Mouse (Mus musculus): ENCODE measurements around the gene Syndig1.

The Syndig1 gene

DNA sequence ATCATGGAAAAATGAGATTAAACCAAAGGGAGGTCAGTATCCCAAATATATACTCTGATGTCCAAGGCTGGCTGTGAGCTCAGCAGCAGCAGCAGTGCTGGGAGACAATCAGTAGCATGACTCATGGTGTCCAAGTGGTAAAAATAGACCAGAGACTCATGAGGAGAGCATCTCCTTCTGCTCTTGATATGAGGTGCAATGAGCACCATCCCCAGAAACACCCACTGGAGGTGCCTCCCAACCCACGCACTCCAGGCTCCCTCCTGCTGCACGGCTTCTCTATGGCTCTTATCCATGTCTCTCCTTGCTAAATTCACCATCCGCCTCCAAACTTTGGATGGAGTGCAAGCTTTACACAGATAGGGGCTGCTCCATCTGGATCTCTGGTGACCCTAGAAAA is 44.3 kb downstream of the Syndig1 start:
- DNase-seq (ENCODE audit: low spot score in 2 of 2) = no peak

DNA sequence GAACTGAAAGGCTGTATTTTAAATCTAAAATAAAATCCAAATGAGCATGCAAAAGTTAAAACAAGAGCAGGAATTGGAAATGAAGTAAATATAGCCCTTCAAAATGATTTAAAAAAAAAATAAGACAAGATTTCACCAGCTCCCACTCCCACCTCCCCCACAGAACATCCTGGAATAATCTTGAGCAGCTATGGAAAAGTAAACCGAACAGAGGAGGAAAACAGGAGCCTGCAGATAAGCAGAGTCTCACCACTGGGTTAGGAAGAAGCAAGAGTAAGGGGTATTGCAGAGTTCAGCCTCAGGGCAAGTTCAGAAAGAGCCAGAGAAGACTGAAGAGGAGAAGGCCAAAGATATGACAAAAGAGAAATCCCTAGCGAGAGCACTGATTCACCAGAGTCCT is 48.9 kb downstream of the Syndig1 start:
- no peak for DNase-seq (ENCODE audit: low spot score in 2 of 2)

DNA sequence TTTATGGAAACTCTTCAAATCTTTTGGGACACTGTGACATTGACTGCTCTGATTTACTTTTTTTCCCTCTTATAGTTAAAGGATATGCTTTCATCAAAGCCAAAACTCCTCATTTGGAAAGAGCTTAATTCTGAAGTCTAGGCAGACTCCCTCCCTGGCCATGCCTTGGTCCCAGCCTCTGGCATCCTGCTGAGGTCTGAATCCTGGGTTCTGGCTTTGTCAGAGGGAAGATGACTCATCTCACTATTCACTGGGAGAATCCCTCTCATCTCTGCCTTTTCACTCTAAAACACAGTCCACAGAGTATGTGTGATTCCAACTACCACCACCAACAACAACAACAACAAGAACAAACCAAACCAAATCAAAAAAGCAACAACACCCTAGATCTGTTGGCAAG is 58.6 kb downstream of the Syndig1 start:
- DNase-seq (ENCODE audit: low spot score in 2 of 2) = no peak

DNA sequence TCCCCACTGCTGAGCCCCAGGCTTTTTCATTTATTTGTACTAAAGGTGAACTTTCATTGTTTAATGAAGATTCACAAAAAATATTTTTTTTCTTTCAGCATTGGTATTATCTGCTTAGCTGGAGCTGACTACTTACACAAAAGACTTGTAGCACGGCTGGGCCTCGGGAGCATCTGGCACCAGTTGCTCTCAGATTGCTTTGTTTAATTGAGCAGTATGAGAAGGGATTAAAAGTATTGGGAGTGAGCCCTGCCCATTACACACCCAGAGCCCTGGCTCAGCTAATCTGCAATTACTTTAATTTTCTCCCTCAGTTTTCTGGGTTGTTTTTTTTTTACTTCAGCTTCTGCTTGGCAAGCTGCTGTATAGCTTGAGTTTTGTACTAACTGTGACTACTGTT is 62.6 kb downstream of the Syndig1 start:
- no peak for DNase-seq (ENCODE audit: low spot score in 2 of 2)

DNA sequence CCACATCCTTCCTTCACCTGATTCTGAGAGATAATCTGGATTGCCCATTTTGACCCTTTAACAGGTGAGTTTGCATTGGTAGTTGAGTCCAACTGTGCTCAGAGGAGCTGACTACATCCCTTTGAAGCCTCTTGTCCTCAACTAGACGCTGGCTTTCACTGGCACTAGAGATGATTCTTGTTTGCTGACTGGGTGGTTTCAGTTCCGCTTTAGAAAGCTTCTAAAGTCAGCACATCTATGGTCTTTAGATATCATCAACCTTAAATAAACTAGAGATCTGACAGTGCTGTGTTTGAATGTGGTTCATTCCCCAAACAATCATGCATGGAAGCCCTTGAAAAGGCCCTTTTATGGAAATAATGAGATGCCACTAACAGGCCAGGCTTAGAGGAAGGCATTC is 67.3 kb downstream of the Syndig1 start:
- DNase-seq (ENCODE audit: low spot score in 2 of 2) = no peak

DNA sequence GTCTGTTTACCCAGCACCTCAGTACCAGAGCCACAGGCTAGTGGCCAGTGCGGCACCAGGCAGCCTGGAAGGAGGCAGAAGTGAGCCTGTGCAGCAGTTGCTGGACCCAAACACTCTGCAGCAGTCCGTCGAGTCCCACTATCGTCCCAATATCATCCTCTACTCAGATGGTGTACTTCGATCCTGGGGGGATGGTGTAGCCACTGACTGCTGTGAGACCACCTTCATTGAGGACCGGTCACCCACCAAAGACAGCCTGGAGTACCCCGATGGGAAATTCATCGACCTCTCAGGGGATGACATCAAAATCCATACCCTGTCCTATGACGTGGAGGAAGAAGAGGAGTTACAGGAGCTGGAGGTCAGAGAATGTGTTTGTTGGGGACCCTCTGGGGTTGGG is 70.6 kb downstream of the Syndig1 start:
- no peak for DNase-seq (ENCODE audit: low spot score in 2 of 2)

DNA sequence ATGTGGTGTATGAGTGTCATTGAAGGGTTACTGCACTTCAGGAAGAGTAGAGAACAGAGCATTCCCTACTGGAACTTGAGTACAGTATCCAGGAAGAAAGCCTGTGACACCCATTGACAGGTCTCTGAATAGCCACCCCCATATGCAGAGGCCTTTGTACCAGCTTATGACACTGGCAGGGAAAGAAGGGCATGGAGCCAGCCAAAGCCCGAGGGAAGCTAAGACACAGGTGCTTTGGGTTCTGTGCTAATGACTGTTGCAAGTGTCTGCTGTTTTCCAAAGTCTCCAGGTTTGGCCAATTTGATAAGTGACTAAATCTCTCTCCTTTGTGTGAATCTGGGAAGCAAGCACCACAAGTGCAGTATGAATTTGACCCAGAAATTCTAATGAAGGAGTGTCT is 71.6 kb downstream of the Syndig1 start:
- DNase-seq (ENCODE audit: low spot score in 2 of 2) = no peak

DNA sequence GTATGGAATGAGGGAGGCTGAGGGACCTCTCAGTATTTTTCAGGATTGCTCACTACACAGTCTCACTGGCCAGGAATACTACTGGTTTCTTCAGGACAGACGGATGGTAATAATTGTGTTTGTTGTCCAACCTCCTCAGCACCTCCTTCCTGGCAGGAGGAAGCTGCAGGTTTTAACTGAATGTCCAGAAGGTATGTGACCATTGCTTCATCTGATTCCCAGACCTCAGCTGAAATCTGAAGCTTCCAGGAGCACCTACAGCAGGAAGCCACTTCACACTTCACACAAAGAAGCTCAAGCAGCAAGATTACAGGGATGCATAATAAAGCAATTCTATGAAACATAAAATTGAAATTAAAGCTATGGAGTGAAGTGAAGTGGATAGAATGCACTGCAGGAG is 75.4 kb downstream of the Syndig1 start:
- no peak for DNase-seq (ENCODE audit: low spot score in 2 of 2)

DNA sequence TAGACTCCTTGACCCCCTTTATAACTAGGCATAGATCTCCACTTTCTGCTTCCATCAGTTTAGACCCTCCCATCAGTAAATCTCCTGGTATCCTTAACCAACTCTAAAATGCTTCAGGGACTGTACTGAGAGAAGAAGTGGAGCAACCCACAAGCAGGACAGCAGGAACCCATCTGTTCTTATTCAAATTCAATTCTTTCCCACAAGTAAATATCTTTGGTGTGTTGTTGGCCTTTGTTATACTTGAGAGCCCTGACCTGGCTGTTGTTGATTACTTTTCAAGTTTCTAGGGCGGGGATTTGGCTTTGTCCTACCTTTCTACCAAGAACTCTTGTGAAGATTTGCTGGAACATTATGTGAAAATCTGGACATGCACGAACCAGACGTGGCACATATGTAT is 77.7 kb downstream of the Syndig1 start:
- DNase-seq (ENCODE audit: low spot score in 2 of 2) = no peak

DNA sequence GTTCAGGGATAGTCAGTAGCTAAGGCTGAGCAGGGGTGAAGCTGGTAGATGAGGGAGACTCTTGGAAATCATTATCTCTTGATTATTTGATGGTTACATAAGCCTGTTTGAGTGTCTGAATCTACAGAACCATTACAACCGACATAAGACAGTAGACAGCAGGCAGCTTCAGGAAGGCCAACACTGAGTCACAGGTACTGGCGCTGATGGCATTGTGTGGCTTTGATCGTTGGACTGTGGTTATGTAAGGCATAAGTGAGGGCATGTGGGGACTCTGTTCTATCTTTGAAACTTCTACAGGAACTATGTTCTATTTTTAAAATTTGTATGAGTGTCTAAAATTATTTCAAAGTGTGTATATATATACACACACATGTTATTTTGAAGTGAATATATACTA is 88.2 kb downstream of the Syndig1 start:
- no peak for DNase-seq (ENCODE audit: low spot score in 2 of 2)

DNA sequence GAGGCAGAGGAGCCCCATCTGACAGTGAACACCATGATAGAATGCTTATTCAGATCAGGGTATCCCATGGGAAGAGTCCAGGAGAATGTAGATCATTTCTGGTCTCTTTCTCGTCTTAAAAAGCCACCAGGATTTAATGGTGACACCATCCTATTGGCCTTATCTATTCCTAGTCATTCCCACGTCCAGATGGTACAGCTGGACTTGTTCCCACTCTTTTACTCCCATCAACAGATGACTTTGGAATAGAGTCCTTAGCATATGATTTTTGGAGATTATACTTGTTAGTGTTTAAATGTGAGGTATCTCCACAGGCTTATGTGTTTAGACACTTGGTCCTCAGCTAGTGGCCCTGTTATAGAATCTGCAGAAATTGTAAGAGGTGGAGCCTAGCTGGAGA is 94.5 kb downstream of the Syndig1 start:
- no peak for DNase-seq (ENCODE audit: low spot score in 2 of 2)

DNA sequence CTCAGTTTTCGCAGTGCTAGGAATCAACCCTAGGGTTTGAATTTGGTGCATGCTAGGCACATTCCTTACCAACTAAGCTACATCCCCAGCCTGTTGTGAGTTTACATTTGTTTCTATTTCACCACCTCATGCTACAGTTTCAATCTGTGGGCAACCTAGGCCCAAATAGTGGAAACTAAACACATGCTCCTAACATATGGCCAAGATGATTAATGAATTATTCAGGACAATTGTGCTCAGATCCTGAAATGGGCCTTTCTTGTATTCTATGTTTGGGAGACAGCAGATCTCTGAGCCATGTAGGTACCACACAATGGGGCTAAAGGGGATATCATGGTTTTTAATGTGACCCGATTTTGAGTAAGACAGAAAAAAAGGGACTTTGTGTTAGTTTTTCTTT is 96.9 kb downstream of the Syndig1 start:
- DNase-seq (ENCODE audit: low spot score in 2 of 2) = no peak

DNA sequence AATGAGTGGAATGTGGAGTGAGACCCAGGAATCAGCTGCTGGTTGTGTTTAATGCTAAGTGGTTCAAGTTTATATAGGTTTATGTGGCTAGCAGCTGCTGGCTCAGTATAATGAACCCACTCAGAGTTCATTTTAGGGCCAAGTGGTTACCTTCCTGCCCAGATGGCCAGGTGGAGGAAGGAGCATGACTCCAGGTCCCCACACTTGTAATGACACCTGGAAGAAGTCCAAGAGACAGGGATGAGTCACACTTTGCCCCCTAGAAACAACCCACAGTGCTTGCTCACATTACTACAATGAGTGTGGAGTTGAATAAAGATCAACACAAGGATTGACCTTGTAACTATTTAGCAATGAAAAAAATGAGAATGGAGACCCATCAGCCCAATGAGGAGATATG is 98.0 kb downstream of the Syndig1 start:
- DNase-seq (ENCODE audit: low spot score in 2 of 2) = no peak

DNA sequence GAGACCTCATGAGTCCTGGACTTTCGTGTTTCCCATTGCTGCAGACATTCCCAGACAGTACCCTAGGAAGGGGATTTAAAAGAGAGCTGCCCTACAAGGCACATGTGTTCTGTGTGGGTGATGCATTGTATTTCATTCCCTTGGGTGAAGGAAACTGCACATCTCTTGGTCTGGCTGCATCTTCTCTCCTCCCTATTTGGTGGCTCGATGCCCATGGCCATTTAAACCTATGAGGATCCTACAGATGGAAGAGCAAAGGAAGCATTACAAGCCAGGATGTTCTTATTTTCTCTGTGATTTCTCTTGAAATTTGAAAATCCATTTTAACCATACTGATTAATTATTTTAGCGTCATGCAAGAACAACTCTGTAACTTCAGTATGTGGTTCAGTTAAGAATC is 98.5 kb downstream of the Syndig1 start:
- no peak for DNase-seq (ENCODE audit: low spot score in 2 of 2)

DNA sequence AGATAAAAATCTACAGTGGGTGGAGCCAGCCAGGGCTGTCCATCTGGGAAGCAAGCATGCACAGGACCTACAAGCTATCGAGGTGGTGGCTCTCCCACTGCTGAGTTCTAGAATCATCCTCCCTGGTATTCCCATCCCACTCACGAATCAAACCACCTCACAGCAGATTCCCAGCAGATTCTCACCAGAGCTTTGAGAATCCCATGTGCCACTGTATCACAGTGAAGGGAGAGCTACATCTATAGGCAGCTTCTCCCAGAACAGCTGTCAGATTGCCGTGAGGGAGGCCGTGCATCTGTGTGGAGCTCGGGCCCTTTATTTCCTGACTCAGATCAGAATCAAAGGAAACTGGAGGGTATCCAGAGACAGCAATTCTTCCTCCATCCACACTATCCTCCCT is 101.0 kb downstream of the Syndig1 start:
- DNase-seq (ENCODE audit: low spot score in 2 of 2) = no peak

DNA sequence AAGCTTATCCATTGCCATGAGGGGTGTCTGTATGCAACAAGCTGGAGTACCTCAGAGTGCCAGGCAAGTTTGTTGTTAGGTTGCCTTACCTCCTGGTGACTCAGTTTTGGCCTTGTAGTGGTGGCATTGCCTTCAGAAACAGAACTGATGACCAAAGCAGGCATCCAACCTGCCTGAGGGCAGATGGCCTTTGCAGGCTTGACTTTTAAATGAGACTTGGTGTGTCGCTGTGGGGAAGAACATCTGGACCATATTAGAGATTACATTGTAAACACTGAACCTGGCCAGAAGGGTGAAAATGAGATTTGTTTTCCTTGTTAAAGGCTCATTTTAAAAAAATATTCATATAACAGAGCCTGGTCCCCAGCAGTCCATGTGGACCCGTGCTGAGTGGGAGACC is 102.1 kb downstream of the Syndig1 start:
- no peak for DNase-seq (ENCODE audit: low spot score in 2 of 2)

DNA sequence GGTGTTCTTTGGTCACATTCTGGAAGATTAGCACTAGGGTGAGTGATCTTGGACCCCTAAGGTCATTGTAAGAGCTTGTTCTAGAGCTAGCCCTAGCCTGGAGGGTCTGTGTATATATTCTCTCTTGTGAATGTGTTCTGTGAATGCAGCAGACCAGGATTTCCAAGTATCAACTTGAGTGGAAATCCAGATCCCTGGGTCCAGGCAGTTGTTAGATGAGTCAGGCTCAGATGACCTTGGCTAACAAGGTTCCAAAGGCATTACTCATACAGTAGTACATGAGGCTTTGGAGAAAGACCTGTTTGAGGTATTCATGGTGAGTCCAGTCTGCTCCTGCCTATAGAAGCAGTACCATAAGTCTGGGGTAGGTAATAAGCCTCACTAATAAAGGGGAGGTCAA is 103.1 kb downstream of the Syndig1 start:
- no peak for DNase-seq (ENCODE audit: low spot score in 2 of 2)

DNA sequence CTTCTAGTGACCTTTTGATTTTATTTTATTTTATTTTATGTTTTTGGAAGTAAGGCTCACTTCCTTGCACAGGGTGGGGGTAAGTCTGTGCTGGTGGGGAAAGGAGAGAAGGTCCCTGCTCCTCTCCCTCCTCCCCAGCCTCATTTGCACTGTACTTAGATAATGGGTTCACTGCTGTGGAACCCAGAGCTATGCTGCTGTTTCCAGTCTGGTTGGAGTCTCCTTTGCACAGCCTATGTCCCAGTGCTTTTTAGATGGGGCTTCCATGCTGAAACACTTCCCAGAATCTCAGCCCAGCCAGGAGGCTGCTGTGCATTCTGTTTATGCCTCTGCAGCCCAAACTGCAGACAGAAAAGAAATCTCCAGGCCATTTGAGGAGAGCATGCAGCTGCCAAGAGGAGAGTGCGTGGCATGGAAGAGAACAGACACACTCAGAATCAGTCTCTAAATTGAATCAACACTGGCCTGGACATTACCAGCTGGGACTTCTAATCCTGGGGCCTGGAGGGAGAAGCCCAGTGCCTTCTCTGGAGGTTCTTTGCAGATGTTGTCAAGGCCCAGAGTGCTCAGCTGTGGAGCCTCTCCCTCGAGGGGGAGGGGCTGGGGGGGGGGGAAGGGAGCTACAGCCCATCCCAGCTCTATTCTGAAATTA is 104.4 kb downstream of the Syndig1 start:
- no peak for DNase-seq (ENCODE audit: low spot score in 2 of 2)

DNA sequence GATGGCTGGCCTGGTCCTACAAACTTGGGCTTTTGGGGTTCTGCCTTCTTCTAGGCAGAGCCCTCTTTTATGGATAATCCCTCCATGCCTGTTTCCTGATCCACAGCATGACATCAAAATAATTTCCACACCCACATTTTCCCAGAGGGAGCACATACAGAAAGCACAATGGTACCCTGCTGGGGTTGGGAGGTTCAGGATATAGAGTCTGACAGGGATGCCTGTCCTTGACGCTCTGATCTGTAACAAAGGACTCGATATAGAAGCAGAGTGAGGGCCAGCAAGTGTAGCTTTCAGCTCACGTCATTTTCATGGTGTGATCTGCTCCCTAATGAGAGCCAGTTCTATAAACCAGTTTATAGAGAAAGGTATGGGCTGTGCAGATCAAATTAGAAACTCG is 105.1 kb downstream of the Syndig1 start:
- no peak for DNase-seq (ENCODE audit: low spot score in 2 of 2)

DNA sequence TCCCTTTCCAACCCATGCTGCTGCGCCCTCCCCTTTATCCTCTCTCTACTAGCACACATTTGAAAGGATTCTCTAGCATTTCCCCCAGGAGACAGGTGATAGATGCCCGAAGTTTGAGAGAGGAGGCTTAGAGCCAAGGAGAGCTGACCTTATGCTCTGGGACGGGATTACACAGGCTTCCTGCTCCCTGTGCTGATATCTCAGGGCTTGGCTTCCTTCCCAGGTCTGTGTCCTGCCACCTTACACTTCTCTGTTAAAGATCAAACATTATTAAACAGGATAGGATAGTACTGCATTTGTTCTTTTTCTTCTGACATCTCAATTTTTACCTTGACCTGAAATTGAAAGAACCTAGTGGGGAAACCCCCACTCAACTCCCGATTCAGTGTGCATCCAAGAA is 109.8 kb downstream of the Syndig1 start:
- no peak for DNase-seq (ENCODE audit: low spot score in 2 of 2)

DNA sequence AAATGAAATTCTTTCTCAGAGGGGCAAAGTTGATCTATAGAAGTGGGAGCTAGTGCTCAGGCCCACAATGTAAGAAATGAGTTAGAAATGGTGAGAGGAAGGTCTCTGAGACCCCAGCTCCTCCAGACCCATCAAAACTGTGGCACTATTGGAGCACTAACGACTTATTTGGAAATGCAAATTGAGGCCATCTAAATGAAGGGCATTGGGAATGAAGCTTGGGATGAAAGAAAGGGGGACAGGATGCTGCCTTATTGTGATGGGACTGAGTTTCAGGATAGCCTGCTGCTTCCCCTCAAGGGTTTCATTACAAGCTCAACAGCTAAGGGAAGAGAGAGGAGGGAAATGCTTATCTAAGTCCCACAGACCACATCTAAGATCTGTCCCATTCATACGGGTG is 110.6 kb downstream of the Syndig1 start:
- DNase-seq (ENCODE audit: low spot score in 2 of 2) = no peak

DNA sequence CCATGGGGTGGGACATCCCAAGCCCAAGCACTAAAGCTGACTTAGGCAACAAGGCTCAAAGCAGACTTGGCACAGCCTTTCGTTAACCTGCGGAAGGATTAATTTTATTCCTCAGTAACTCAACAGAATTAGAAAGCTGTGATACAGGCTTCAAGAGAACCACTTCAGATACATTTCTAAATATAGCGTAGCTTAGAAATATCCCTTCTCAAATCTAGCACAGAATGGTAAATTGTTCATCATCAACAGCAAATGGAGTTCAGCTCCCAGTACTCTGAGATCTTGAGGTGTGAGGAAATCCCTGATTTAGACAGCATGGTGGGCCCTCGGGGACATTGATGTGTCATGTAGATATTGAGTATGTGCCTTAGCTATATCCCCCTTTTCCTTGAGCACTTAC is 121.6 kb downstream of the Syndig1 start:
- DNase-seq (ENCODE audit: low spot score in 2 of 2) = no peak

DNA sequence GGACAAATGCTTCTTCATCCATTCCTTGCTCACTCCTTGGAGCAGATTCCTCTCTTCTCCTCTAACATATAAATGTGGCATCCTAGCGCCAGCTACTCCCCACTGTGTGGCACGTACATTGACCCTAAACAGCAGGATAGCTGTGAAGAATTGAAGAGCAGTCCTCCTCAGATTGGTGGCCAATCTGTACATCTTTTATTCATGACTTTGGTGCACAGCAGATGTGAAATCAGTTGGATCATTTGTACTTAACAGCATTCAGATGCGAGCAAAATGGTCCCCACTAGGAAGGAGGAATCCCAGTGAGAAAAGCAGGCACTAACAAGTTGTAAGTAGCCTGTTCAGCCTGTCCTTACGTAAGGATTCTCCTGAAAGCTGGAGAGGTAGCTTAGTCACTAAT is 142.0 kb downstream of the Syndig1 start:
- DNase-seq (ENCODE audit: low spot score in 2 of 2) = no peak

DNA sequence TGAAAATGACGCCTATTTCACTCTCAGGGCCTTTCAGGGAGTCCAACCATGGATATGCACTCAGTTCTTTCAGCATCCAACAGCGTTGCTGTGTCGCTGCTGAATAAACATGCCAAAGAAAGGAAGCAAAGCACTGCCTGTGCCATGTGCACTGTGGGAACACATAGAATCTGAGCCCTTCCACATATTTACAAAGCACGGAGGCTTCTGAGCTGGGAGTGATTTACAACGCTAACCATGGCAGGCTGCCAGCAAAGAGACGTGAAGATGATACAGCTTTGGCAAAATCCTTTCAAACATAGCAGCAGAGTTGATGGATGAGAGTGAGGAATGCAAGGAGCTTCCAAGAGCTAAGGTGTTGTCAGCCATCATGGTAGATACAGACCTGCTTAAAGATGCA is 144.6 kb downstream of the Syndig1 start:
- DNase-seq (ENCODE audit: low spot score in 2 of 2) = no peak

DNA sequence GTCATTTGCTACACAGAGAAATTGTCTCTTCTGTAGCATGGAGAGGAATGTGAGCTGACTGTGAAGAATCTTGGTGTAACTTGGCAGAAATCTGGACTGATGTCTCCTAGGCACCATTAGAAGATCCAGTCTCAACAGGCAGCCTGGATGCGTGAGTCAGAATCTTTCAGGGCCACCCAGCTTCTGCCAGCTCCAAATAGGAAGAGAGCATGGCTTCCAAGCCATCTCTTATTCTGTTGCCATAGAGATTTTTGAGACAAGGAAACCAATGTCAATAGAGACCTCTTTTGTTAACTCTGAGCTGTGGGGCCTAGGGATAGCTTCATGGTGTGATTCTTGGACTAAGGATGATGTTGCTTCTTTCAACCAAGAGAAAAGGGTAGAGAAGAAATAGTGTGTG is 151.4 kb downstream of the Syndig1 start:
- no peak for DNase-seq (ENCODE audit: low spot score in 2 of 2)
